Mouse (Mus musculus): ENCODE results near the gene Pafah1b3.

- TF ChIP-seq GATA1 (IDR thresholded peaks at IDR 0.05; ENCODE audit: borderline replicate concordance, low read length) (no peak), FLI1 (IDR thresholded peaks at IDR 0.05; ENCODE audit: low read length) (no peak)
These were observed 7.7 kb upstream of the Pafah1b3 start for GRCm38 (mm10) chr7:25305481-25305880.
